Mouse (Mus musculus): Measurements from ENCODE around the gene Glipr1.

DNA sequence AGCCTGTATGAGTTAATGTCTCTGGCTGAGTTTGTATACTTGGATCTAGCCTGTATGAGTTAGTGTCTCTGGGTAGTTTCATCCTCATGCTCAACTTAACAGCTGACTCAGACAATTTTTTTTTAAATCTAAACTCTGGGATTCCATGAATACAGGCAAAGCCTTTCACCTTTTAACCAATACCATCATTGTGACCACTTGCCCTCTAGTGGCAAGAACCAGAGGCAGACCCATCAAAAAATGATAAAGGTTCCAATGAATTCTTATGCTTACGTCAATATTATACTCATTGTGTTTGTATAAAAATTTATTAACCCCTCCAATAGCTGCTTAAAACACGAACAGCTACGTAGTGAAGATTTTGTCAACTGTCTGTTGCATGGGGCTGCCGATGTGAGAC is 36.0 kb downstream of the Glipr1 start:
- TF ChIP-seq CTCF (IDR thresholded peaks at IDR 0.05; ENCODE audit: borderline replicate concordance, insufficient read depth, low read length) (no peak), POLR2A (IDR thresholded peaks at IDR 0.05; ENCODE audit: low read depth, low read length) (no peak)
